Comparison of ENCODE assay signal across 10 mouse cellular contexts in genomic region chr2:91462681-91463080, GRCm38 (mm10). TPM values are rescaled to one million over a fixed set of nuclear protein-coding genes. Genes with fewer than 3 reads are reported as not detected.
DNase-seq lines count a peak whose midpoint lies in the region; ATAC-seq and TF ChIP-seq lines count a peak whose summit lies in the region.
"Had no signal": no experiment of that assay in that cellular context is flagged by ENCODE, and none has a peak within 500 bp of the region (broad histone marks: within the 10 kb centered on the region; RNA-seq: fewer than 3 reads in every experiment).

No protein-coding gene starts in this region.

- TF ChIP-seq POLR2A in heart, adult 2 months (IDR thresholded peaks at IDR 0.05; ENCODE audit: insufficient read depth, low read depth, low read length) = no peak

- peak overlapping the region; percentile 9; the same call in 1 of the 2 replicates for H3K27ac ChIP-seq in heart, embryonic 16.5 days (ENCODE audit: low read length)
- H3K27ac ChIP-seq in heart, adult 2 months = no peak overlapping the region
- peak overlapping the region; percentile 87 for H3K27ac ChIP-seq in embryonic facial prominence, embryonic 10.5 days (replicated peaks)
- H3K27ac ChIP-seq in hindbrain, embryonic 13.5 days = peak overlapping the region; percentile 69
- H3K27ac ChIP-seq in midbrain, embryonic 15.5 days = peak overlapping the region; percentile 63

- no peak for TF ChIP-seq CTCF in heart, adult 2 months (IDR thresholded peaks at IDR 0.05)

- no peak overlapping the region for H3K4me3 ChIP-seq in heart, embryonic 16.5 days (ENCODE audit: low read length)
- no peak overlapping the region for H3K4me3 ChIP-seq in heart, adult 2 months
- H3K4me3 ChIP-seq in embryonic facial prominence, embryonic 10.5 days = peak overlapping the region; percentile 43
- H3K4me3 ChIP-seq in hindbrain, embryonic 13.5 days = peak overlapping the region; percentile 11; the same call in 1 of the 2 replicates
- no peak overlapping the region for H3K4me3 ChIP-seq in midbrain, embryonic 15.5 days

- intact Hi-C loops in heart, adult 2 months (cut with DNase I) = no loop called here

- DNase-seq in heart, adult 2 months = no peak
- peak; percentile 52 for DNase-seq in embryonic facial prominence, embryonic 10.5 days (ENCODE audit: low spot score)
- no peak for DNase-seq in left cerebral cortex, adult 18-20 months (ENCODE audit: low spot score in 2 of 2)
- no peak for DNase-seq in frontal cortex, postnatal 25 days (ENCODE audit: low spot score in 2 of 2)
- DNase-seq: kidney, postnatal 4 days; lung, adult 18-20 months had no signal

- WGBS in heart, embryonic 16.5 days = 27% methylated on average over 12 of the region's 12 CpGs
- 50% methylated on average over 12 of the region's 12 CpGs for WGBS in heart, adult 2 months
- 11% methylated on average over 12 of the region's 12 CpGs for WGBS in embryonic facial prominence, embryonic 10.5 days
- WGBS in hindbrain, embryonic 13.5 days = 7% methylated on average over 12 of the region's 12 CpGs
- 11% methylated on average over 12 of the region's 12 CpGs for WGBS in midbrain, embryonic 15.5 days

- H3K4me2 ChIP-seq in heart, embryonic 16.5 days (ENCODE audit: low read depth, low read length) = 0 out of 2 replicates have a peak overlapping the region, but pooled peaks have one; percentile 2
- peak overlapping the region; percentile 48 for H3K4me2 ChIP-seq in hindbrain, embryonic 13.5 days
- peak overlapping the region; percentile 43 for H3K4me2 ChIP-seq in midbrain, embryonic 15.5 days

- peaks cover 34% of the 10 kb centered on the region for H3K4me1 ChIP-seq in heart, embryonic 16.5 days (ENCODE audit: control insufficient read depth, insufficient read depth, low read length)
- H3K4me1 ChIP-seq in heart, adult 2 months (ENCODE audit: control insufficient read depth, insufficient read depth, low read length) = peaks cover 4% of the 10 kb centered on the region
- peaks cover 63% of the 10 kb centered on the region for H3K4me1 ChIP-seq in embryonic facial prominence, embryonic 10.5 days
- peaks cover 47% of the 10 kb centered on the region for H3K4me1 ChIP-seq in hindbrain, embryonic 13.5 days (replicated peaks)
- H3K4me1 ChIP-seq in midbrain, embryonic 15.5 days = peaks cover 42% of the 10 kb centered on the region

- H3K9me3 ChIP-seq in heart, embryonic 16.5 days (replicated peaks; ENCODE audit: control insufficient read depth, low read length) = peaks cover 4% of the 10 kb centered on the region; the same call in 1 of the 2 replicates
- H3K9me3 ChIP-seq in embryonic facial prominence, embryonic 10.5 days = peaks cover 3% of the 10 kb centered on the region; the same call in 1 of the 2 replicates
- H3K9me3 ChIP-seq in hindbrain, embryonic 13.5 days = no peaks in the 10 kb centered on the region
- H3K9me3 ChIP-seq in midbrain, embryonic 15.5 days = no peaks in the 10 kb centered on the region

- H3K27me3 ChIP-seq in heart, embryonic 16.5 days (ENCODE audit: control insufficient read depth, insufficient read depth, low read length) = no peaks in the 10 kb centered on the region
- no peaks in the 10 kb centered on the region for H3K27me3 ChIP-seq in heart, adult 2 months (ENCODE audit: control insufficient read depth, insufficient read depth, low read length)
- no peaks in the 10 kb centered on the region for H3K27me3 ChIP-seq in embryonic facial prominence, embryonic 10.5 days (replicated peaks; ENCODE audit: low read depth, poor library complexity, severe bottlenecking)
- H3K27me3 ChIP-seq in hindbrain, embryonic 13.5 days = peaks cover 14% of the 10 kb centered on the region
- H3K27me3 ChIP-seq in midbrain, embryonic 15.5 days (replicated peaks) = peaks cover 4% of the 10 kb centered on the region; the same call in 1 of the 2 replicates

- peak overlapping the region; percentile 6 for H3K9ac ChIP-seq in heart, embryonic 16.5 days (ENCODE audit: low read length)
- H3K9ac ChIP-seq in heart, adult 2 months (ENCODE audit: low read depth, low read length) = no peak overlapping the region
- peak overlapping the region; percentile 65 for H3K9ac ChIP-seq in hindbrain, embryonic 13.5 days
- H3K9ac ChIP-seq in midbrain, embryonic 15.5 days = peak overlapping the region; percentile 40

- no peak for TF ChIP-seq EP300 in heart, adult 2 months (IDR thresholded peaks at IDR 0.05; ENCODE audit: insufficient read depth, low read depth, low read length)

- no peaks in the 10 kb centered on the region for H3K79me2 ChIP-seq in heart, adult 2 months (replicated peaks; ENCODE audit: control insufficient read depth, insufficient read depth, low read length)

- no peak for ATAC-seq in heart, embryonic 16.5 days (replicated peaks; ENCODE audit: extremely low read depth, insufficient read depth, low FRiP score)
- peak; percentile 16; the same call in 1 of the 2 replicates for ATAC-seq in hindbrain, embryonic 13.5 days (ENCODE audit: low FRiP score)
- peak; percentile 26; the same call in 1 of the 2 replicates for ATAC-seq in midbrain, embryonic 15.5 days (replicated peaks)
- no peak for ATAC-seq in cerebellum, adult (ENCODE audit: insufficient number of reproducible peaks, low FRiP score, low TSS enrichment)

- no peaks in the 10 kb centered on the region for H3K36me3 ChIP-seq in heart, embryonic 16.5 days (ENCODE audit: control insufficient read depth, insufficient read depth)
- no peaks in the 10 kb centered on the region for H3K36me3 ChIP-seq in heart, adult 2 months (ENCODE audit: control insufficient read depth, insufficient read depth, low read length)
- peaks cover 18% of the 10 kb centered on the region for H3K36me3 ChIP-seq in embryonic facial prominence, embryonic 10.5 days (replicated peaks)
- no peaks in the 10 kb centered on the region for H3K36me3 ChIP-seq in hindbrain, embryonic 13.5 days
- no peaks in the 10 kb centered on the region for H3K36me3 ChIP-seq in midbrain, embryonic 15.5 days (replicated peaks)

RNA-seq across cellular contexts. Expression of gene Lrp4, which starts 5.4 kb away (rescaled TPM):
- polyA plus RNA-seq in heart, embryonic 16.5 days (2015; fragmentation: Nextera tagmentation; extraction: Ambion mirVana) = 3.9 and 4.5 TPM in 2 replicates
- total RNA-seq in heart, adult 2 months (2021) = 10 to 100 TPM; 10.6 to 12.3 TPM
- polyA plus RNA-seq in heart, adult 2 months (2012; rRNA removed) = 3.8 and 6.7 TPM in 2 replicates
- 8.3 and 8.4 TPM in 2 replicates for polyA plus RNA-seq in embryonic facial prominence, embryonic 10.5 days (2016; fragmentation: Nextera tagmentation; extraction: Ambion mirVana)
- polyA plus RNA-seq in hindbrain, embryonic 13.5 days (2015; fragmentation: Nextera tagmentation; extraction: Ambion mirVana) = 4.3 and 5.0 TPM in 2 replicates
- polyA plus RNA-seq in midbrain, embryonic 15.5 days (2015; fragmentation: Nextera tagmentation; extraction: Ambion mirVana) = 4.2 and 4.9 TPM in 2 replicates
- total RNA-seq in left cerebral cortex, adult 18-20 months (2021) = 10 to 100 TPM; 21.0 to 23.1 TPM

RNA-seq across cellular contexts. Expression of gene 1110051M20Rik, which starts 18.2 kb away (rescaled TPM):
- 42.9 and 46.0 TPM in 2 replicates for polyA plus RNA-seq in heart, embryonic 16.5 days (2015; fragmentation: Nextera tagmentation; extraction: Ambion mirVana)
- 10 to 100 TPM in 1 of 2 experiments, 1 to 10 TPM in 1; 8.4 to 13.2 TPM for total RNA-seq in heart, adult 2 months (2021)
- 14.7 and 18.4 TPM in 2 replicates for polyA plus RNA-seq in heart, adult 2 months (2012; rRNA removed)
- 75.3 and 76.9 TPM in 2 replicates for polyA plus RNA-seq in embryonic facial prominence, embryonic 10.5 days (2016; fragmentation: Nextera tagmentation; extraction: Ambion mirVana)
- 147 and 155 TPM in 2 replicates for polyA plus RNA-seq in hindbrain, embryonic 13.5 days (2015; fragmentation: Nextera tagmentation; extraction: Ambion mirVana)
- polyA plus RNA-seq in midbrain, embryonic 15.5 days (2015; fragmentation: Nextera tagmentation; extraction: Ambion mirVana) = 179 TPM in 2 replicates
- total RNA-seq in left cerebral cortex, adult 18-20 months (2021) = 100 to 1,000 TPM in 1 of 2 experiments, 10 to 100 TPM in 1; 92.1 to 103 TPM

Comparison
In these comparisons a context has a peak if more than half of its experiments do, and no peak if none do; other contexts are left out.
1. ATAC-seq: peak in hindbrain, embryonic 13.5 days (single experiment) and midbrain, embryonic 15.5 days (single experiment); none in heart, embryonic 16.5 days (single experiment) and cerebellum, adult (single experiment).
2. H3K4me3 ChIP-seq: peak in embryonic facial prominence, embryonic 10.5 days (single experiment) and hindbrain, embryonic 13.5 days (single experiment); none in heart, embryonic 16.5 days (single experiment), heart, adult 2 months (single experiment) and midbrain, embryonic 15.5 days (single experiment).
3. Peak in every context shown above with its lines, with median percentiles within 50 percentile points of each other: H3K4me2 ChIP-seq.